Mouse (Mus musculus): ENCODE data around the gene Prss2.
"Not testable (repeated sequence)": the region's sequence is repeated elsewhere in the genome, so short reads cannot be mapped to it uniquely, and the experiment has no call there.

Prss2 gene

GRCm38 (mm10) chr6:41521487-41521886 is at the start of gene Prss2:
TSS of gene Prss2 (plus strand) at chr6:41521787.
- no peak for DNase-seq (ENCODE audit: low spot score in 2 of 2)

DNA sequence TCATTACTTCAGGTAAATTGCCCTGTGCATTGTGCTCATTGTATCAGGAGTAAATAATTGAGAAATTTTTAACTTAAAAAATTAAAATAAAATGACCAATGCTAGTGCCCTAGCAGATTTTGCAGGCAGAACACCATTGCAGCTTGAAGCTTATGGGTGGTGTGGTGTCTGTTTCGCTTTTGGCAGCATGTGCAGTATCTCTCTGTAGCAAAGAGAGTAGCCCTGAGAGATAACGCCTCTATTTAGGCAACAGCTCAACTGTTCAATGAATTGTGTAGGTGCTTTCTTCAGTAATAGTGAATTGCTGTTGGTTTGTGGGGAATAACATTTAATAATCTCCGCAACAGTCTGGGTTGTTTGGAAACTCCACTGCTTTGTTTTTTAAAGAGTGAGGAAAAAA is 22.2 kb upstream of the Prss2 start:
- no peak for DNase-seq (ENCODE audit: low spot score in 2 of 2)

DNA sequence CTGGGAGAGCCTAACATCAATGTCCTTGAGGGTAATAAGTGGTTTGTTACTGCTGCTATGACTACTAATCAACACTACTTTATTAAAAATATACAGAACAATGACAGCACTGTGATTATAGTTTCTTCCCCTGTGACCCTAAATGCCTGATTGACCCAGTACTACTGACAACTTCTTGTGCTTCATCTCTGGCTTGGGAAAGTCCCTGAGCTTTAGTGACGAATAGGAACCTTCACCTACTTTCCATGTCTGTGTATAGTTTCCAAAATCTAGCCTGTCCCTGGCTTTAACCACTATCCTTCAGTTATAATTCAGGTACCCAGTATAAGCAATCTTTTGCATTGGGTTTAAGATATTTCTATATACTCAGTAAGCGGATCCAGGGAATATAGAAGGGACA is 16.7 kb upstream of the Prss2 start:
- no peak for DNase-seq (ENCODE audit: low spot score in 2 of 2)

DNA sequence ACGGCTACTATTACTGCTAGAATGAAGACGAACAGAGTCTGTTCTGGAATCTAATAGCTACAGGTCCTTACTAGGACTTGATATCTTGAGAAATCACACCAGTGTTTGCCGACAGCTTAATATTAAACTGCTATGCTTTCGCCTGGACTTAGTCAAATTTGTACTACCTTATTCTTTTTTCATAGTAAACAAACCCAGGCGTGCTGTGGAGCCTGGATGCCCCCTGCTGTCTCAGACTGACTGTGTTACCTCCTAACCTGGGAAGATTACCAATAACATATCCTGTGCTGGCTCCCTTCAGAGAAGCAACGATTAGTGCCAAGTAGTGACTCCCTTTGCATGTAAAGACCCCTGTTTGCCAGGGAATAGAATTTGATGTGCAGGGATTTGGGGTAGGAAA is 16.3 kb upstream of the Prss2 start:
- no peak for DNase-seq (ENCODE audit: low spot score in 2 of 2)

DNA sequence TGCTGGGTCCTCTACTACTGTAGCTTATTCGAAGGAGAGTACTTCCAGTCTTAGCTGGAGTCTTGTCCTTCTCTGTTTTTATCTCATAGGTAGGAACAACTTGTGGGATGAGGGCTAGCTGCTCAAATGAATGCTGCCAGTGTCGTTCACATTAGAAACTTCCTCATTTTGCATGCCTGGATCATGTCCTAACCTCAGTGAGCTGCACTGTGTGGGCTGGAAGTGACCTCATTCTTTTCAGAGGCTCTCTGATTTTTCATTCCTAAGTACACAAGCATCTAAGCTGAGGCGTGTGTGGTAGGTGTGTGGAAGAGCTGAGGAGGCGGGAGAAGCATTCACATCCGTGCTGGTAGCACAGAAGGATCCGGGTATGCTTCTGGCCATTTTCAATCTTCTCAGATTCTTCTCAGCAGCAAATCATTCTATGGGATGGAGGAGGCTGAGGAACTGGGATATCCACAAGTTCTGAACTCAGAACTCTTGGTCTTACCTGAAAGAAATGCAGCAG is 3.5 kb upstream of the Prss2 start:
- DNase-seq (ENCODE audit: low spot score in 2 of 2), result no peak

GRCm38 (mm10) chr6:41526453-41526852 is 4.9 kb downstream of the Prss2 start:
- no peak for DNase-seq (ENCODE audit: low spot score in 2 of 2)

GRCm38 (mm10) chr6:41527402-41527801 is 5.8 kb downstream of the Prss2 start:
- no peak for DNase-seq (ENCODE audit: low spot score in 2 of 2)

- not testable (repeated sequence) for DNase-seq (ENCODE audit: low spot score in 2 of 2)
Measured at GRCm38 (mm10) chr6:41529987-41530386, 8.4 kb downstream of the Prss2 start.

- no peak for DNase-seq (ENCODE audit: low spot score in 2 of 2)
Measured at GRCm38 (mm10) chr6:41532181-41532580, 10.6 kb downstream of the Prss2 start.

- no peak for DNase-seq (ENCODE audit: low spot score in 2 of 2)
Measured at GRCm38 (mm10) chr6:41532687-41533284, 11.2 kb downstream of the Prss2 start.

DNA sequence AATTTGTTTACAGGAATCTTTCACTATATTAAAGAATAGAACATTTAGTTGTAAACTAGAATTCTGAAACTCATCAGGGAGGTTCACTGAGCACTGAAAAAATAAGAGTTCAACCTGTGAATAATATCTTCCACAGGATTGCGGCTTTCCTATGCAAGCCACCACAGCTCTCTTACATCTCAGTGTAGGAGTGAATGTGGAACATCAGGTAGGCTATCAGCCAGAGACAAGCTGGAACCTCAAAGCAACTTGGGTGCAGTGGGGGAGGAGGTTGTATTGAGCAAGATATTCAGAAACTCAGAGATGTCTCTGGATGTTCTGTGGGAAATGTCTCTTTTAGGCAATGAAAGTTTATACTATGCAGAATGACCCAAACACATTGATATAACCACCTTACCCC is 15.8 kb downstream of the Prss2 start:
- no peak for DNase-seq (ENCODE audit: low spot score in 2 of 2)

DNA sequence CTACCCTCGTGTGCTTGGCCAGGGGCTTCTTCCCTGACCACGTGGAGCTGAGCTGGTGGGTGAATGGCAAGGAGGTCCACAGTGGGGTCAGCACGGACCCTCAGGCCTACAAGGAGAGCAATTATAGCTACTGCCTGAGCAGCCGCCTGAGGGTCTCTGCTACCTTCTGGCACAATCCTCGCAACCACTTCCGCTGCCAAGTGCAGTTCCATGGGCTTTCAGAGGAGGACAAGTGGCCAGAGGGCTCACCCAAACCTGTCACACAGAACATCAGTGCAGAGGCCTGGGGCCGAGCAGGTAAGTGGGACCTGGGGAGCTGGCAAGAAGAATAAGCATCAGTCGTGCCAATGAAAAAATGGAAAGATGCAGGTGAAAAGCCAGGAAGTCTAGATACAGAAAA is 16.7 kb downstream of the Prss2 start:
- not testable (repeated sequence) for DNase-seq (ENCODE audit: low spot score in 2 of 2)

- no peak for DNase-seq (ENCODE audit: low spot score in 2 of 2)
Measured at GRCm38 (mm10) chr6:41540746-41541145, 19.2 kb downstream of the Prss2 start.

- DNase-seq (ENCODE audit: low spot score in 2 of 2), result no peak
Measured at GRCm38 (mm10) chr6:41541746-41542145, 20.2 kb downstream of the Prss2 start.

GRCm38 (mm10) chr6:41542983-41543382 is 21.4 kb downstream of the Prss2 start:
- no peak for DNase-seq (ENCODE audit: low spot score in 2 of 2)

DNA sequence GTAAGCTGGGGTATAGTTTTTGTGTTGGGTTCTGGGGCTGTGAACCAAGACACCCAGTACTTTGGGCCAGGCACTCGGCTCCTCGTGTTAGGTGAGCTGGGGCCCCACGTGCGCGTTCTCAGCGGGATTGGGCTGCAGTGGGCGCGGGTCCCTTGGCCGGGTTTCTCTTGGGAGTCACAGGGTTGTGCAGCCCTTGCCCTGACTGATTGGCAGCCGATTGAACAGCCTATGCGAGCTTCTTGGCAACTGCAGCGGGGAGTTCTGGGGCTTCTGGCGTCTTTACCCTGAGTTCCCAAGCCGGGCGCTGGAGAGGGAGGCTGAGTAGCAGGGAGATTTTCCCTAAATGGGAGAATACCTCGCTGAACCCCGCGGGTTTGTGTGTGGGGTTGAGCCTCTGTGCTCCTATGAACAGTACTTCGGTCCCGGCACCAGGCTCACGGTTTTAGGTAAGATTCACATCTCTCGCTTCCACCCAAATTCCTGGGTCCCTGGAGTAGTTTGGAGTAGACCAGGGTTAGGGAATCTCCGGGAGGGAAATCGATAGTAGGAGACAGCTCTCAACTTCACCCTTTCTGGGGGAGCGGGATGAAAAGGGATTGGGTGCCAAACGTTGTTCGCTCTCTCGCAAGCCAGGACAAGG is 21.9 kb downstream of the Prss2 start:
- DNase-seq (ENCODE audit: low spot score in 2 of 2), result peak in 1 of 2 experiments; percentile 24

- DNase-seq (ENCODE audit: low spot score in 2 of 2), result no peak
Measured at GRCm38 (mm10) chr6:41544381-41544924, 22.9 kb downstream of the Prss2 start.

DNA sequence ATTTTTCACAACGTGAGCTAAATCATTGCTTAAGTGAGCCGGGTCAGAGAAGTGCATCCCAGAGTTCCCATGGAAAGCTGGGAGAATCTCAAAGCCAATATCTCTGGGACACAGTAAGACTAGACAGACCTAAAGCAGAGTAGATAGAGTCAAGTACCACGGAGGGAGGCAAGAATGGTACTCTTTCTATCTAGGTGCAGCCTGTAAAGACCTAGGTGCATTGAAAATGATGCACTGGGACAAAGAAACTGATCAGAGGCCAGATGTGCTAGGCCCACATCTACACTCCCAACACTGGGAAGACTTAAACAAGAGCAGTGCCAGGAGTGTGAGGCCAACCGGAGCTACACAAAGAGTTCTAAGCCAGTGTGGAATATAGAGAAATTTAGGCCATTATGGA is 23.7 kb downstream of the Prss2 start:
- no peak for DNase-seq (ENCODE audit: low spot score in 2 of 2)

- no peak for DNase-seq (ENCODE audit: low spot score in 2 of 2)
Measured at GRCm38 (mm10) chr6:41547056-41547650, 25.6 kb downstream of the Prss2 start.

DNA sequence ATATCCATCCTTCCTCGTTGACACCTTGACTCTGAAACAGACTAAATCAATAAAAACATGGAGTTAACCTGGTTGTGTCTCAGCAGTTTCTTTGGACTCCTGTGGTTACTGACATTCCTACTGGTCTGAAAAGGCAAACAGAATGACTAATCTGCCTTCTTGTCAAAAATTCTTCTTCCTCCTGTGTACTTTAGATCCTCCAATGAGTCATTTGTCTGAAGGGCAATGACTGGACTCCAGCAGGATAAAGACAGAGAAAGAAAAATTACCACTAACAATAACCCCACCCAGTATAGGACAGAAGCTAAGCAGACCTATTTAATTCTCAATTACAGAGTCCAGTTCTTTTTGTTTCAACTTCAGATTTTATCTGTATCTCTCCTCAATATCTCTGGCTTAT is 26.7 kb downstream of the Prss2 start:
- DNase-seq (ENCODE audit: low spot score in 2 of 2), result no peak

DNA sequence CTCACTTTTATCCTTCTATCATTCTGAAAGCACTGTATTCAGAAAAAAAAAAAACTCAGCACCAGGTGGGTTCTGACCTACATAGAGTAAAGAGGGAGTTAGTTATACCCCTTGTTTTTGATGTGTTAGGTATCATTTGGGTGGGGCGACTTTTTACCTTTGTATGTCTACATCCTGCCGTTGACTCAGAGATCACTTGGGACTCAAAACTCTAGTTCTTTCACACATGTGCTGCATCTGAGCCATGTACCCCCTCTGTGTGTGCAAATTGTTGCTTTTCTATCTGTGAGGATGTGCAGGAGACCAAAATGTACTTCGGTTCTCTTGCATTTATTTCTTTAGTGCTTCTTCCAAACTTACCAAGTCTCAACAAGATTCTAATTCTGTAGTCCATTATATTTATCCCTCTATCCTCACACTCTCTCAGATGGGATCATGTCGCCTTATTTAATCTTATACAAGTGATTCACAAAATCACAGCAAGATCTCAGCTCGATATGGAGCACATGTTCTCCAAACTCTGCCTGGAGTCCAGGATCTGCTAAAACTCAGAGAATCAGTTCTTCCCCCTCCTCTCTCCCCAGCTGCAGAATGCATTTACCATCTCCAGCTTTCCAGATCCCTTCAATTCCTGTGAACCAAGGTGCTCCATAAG is 31.9 kb downstream of the Prss2 start:
- DNase-seq (ENCODE audit: low spot score in 2 of 2), result no peak
